Mouse (Mus musculus): ENCODE results near the gene Tbc1d22a. TPM values are rescaled to one million over a fixed set of nuclear protein-coding genes. Genes with fewer than 3 reads are reported as not detected.

Tbc1d22a gene
- total and polyA plus RNA-seq, 2 experiments from 2014 or later = 13.9 to 19.8 TPM

DNA sequence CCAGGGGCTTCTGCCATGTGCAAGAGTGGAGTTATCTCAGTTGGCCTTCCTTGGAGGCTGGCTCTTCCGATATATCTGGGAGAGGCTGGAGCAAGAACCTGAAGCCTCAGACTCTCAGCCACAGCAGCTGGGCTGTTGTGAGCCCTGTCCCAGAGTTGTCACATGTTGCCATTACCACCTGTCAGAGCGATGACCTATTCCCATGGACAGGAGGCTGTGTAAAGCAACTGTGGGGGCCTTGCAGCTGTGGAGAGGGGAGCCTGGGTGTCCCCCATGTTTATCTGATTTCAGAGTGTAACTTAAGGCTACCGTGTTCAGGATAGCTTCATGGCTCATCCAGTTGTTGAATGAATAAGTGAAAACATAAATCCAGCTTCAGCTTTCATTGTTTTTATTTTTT is 50.1 kb downstream of the Tbc1d22a start:
- DNase-seq (ENCODE audit: low spot score) = no peak
- no peak overlapping the region for H3K4me2 ChIP-seq (ENCODE audit: low read depth, low read length, poor library complexity, severe bottlenecking)
- no peaks in the 10 kb centered on the region; the same call in 1 of the 2 replicates for H3K27me3 ChIP-seq (ENCODE audit: insufficient read depth, low read length)
- ATAC-seq (ENCODE audit: low FRiP score) = no peak
- H3K36me3 ChIP-seq (ENCODE audit: insufficient read depth, low read length) = no peaks in the 10 kb centered on the region
- no peak overlapping the region for H3K4me3 ChIP-seq (ENCODE audit: low read depth, low read length)
- no peak for TF ChIP-seq CTCF (IDR thresholded peaks at IDR 0.05)
- H3K4me1 ChIP-seq (ENCODE audit: insufficient read depth, low read length) = no peaks in the 10 kb centered on the region
- H3K9me3 ChIP-seq (ENCODE audit: low read length) = no peaks in the 10 kb centered on the region
- H3K9ac ChIP-seq (replicated peaks; ENCODE audit: low read length, poor library complexity, severe bottlenecking) = no peak overlapping the region
- H3K27ac ChIP-seq (ENCODE audit: low read depth, low read length) = no peak overlapping the region
- WGBS = 68% methylated on average over 3 of the region's 3 CpGs

DNA sequence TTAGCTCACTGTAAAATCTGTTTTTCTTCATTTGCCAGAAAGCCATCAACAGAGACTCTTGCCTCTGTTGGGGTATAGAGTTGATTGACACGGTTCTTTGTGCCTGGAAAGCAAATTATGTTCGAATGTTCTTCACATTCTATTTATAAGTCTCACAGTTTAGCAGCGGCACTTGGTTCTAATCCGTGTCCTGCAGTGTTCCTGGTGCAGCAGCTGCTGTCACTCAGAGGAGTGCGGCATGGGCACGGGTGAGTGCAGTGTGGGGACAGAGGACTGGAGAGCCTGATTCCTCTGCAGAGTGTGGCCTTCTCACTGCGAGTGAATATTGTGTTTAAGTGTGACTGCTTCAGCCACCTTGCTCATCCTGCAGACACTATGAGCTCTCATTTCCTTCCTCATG is 50.5 kb downstream of the Tbc1d22a start:
- H3K4me2 ChIP-seq (ENCODE audit: low read depth, low read length, poor library complexity, severe bottlenecking) = no peak overlapping the region
- H3K27me3 ChIP-seq (ENCODE audit: insufficient read depth, low read length) = no peaks in the 10 kb centered on the region; the same call in 1 of the 2 replicates
- H3K36me3 ChIP-seq (ENCODE audit: insufficient read depth, low read length) = no peaks in the 10 kb centered on the region
- H3K9me3 ChIP-seq (ENCODE audit: low read length) = no peaks in the 10 kb centered on the region
- H3K27ac ChIP-seq (ENCODE audit: low read depth, low read length) = no peak overlapping the region
- DNase-seq (ENCODE audit: low spot score) (no peak), ATAC-seq (ENCODE audit: low FRiP score) (no peak)
- 38% methylated on average over 7 of the region's 7 CpGs for WGBS
- TF ChIP-seq CTCF (IDR thresholded peaks at IDR 0.05) = no peak
- no peak overlapping the region for H3K4me3 ChIP-seq (ENCODE audit: low read depth, low read length)
- H3K9ac ChIP-seq (replicated peaks; ENCODE audit: low read length, poor library complexity, severe bottlenecking) = no peak overlapping the region
- H3K4me1 ChIP-seq (ENCODE audit: insufficient read depth, low read length) = no peaks in the 10 kb centered on the region

DNA sequence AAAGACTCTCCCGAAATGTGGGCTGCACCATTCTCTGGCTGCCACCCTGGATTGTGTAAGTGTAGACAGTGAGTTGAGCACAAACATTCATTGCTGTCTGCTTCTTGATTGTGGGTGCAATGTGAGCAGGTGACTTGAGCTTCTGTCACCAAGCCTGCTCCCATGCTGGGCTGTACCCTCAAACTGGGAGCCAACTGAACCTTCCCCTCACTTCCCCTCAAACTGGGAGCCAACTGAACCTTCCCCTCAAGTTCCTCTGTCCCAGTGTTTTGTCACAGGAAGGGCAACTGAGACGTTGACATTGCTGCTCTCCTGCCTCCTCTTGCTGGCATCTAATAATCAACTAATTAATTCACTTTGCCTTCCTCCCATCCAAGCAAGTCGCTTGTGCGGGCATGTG is 52.7 kb downstream of the Tbc1d22a start:
- H3K4me1 ChIP-seq (ENCODE audit: insufficient read depth, low read length) = no peaks in the 10 kb centered on the region
- no peaks in the 10 kb centered on the region for H3K9me3 ChIP-seq (ENCODE audit: low read length)
- H3K9ac ChIP-seq (replicated peaks; ENCODE audit: low read length, poor library complexity, severe bottlenecking) = no peak overlapping the region
- H3K27ac ChIP-seq (ENCODE audit: low read depth, low read length) = no peak overlapping the region
- ATAC-seq (ENCODE audit: low FRiP score) (no peak), DNase-seq (ENCODE audit: low spot score) (no peak)
- H3K27me3 ChIP-seq (ENCODE audit: insufficient read depth, low read length) = no peaks in the 10 kb centered on the region; the same call in 1 of the 2 replicates
- no peak for TF ChIP-seq CTCF (IDR thresholded peaks at IDR 0.05)
- WGBS = 76% methylated on average over 4 of the region's 4 CpGs
- no peak overlapping the region for H3K4me3 ChIP-seq (ENCODE audit: low read depth, low read length)
- no peak overlapping the region for H3K4me2 ChIP-seq (ENCODE audit: low read depth, low read length, poor library complexity, severe bottlenecking)
- no peaks in the 10 kb centered on the region for H3K36me3 ChIP-seq (ENCODE audit: insufficient read depth, low read length)

DNA sequence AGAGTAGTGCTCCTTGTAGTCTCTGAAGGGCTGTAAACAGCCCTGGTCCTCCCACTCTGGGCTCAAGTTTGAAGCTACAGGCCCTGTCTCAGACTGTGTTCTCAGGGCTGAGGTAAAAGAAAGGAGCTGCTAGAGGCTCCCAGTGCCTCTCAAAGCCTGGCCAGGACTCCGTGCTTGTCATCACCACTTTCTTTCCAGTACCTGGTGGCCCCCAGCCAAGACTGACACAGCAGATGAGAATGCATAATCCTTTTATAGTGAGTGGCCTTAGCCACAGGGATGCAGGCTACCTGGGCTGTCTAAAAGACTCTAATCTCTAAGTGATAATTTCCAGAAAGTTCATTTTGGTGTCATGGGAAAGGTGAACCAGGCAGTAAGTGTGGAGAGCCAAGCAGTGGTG is 54.3 kb downstream of the Tbc1d22a start:
- H3K27ac ChIP-seq (ENCODE audit: low read depth, low read length) = no peak overlapping the region
- no peak overlapping the region for H3K4me3 ChIP-seq (ENCODE audit: low read depth, low read length)
- H3K4me2 ChIP-seq (ENCODE audit: low read depth, low read length, poor library complexity, severe bottlenecking) = no peak overlapping the region
- no peaks in the 10 kb centered on the region; the same call in 1 of the 2 replicates for H3K27me3 ChIP-seq (ENCODE audit: insufficient read depth, low read length)
- DNase-seq (ENCODE audit: low spot score) = no peak
- no peaks in the 10 kb centered on the region for H3K4me1 ChIP-seq (ENCODE audit: insufficient read depth, low read length)
- 60% methylated on average over 1 of the region's 1 CpGs for WGBS
- no peaks in the 10 kb centered on the region for H3K9me3 ChIP-seq (ENCODE audit: low read length)
- TF ChIP-seq CTCF (IDR thresholded peaks at IDR 0.05) = no peak
- ATAC-seq (ENCODE audit: low FRiP score) = no peak
- H3K36me3 ChIP-seq (ENCODE audit: insufficient read depth, low read length) = no peaks in the 10 kb centered on the region
- H3K9ac ChIP-seq (replicated peaks; ENCODE audit: low read length, poor library complexity, severe bottlenecking) = no peak overlapping the region

DNA sequence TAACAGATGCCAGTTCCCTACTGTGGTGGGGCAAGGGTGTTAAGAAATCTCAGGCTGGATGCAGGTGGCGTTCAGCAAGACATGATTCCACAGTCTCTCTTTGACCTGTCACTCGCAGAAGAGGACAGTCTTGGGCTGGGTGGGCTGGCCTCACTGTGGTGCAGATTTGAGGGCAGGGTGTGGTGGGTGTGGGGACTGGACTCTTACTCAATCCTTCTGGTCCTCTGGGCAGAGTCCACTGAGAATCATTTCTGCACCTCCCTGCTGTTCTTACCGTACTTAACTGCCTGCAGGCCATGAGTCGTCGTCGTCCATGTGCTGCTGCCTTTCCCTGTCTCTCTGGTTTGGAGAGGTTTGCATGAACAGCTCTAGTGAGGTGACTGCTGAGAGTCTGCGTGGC is 61.5 kb downstream of the Tbc1d22a start:
- no peak overlapping the region for H3K4me2 ChIP-seq (ENCODE audit: low read depth, low read length, poor library complexity, severe bottlenecking)
- 73% methylated on average over 7 of the region's 7 CpGs for WGBS
- peaks cover 18% of the 10 kb centered on the region; the same call in 1 of the 2 replicates for H3K4me1 ChIP-seq (ENCODE audit: insufficient read depth, low read length)
- no peak for TF ChIP-seq CTCF (IDR thresholded peaks at IDR 0.05)
- no peaks in the 10 kb centered on the region for H3K36me3 ChIP-seq (ENCODE audit: insufficient read depth, low read length)
- ATAC-seq (ENCODE audit: low FRiP score) (no peak), DNase-seq (ENCODE audit: low spot score) (no peak)
- no peak overlapping the region for H3K4me3 ChIP-seq (ENCODE audit: low read depth, low read length)
- no peak overlapping the region for H3K9ac ChIP-seq (replicated peaks; ENCODE audit: low read length, poor library complexity, severe bottlenecking)
- H3K27ac ChIP-seq (ENCODE audit: low read depth, low read length) = no peak overlapping the region
- no peaks in the 10 kb centered on the region for H3K27me3 ChIP-seq (ENCODE audit: insufficient read depth, low read length)
- H3K9me3 ChIP-seq (ENCODE audit: low read length) = no peaks in the 10 kb centered on the region

DNA sequence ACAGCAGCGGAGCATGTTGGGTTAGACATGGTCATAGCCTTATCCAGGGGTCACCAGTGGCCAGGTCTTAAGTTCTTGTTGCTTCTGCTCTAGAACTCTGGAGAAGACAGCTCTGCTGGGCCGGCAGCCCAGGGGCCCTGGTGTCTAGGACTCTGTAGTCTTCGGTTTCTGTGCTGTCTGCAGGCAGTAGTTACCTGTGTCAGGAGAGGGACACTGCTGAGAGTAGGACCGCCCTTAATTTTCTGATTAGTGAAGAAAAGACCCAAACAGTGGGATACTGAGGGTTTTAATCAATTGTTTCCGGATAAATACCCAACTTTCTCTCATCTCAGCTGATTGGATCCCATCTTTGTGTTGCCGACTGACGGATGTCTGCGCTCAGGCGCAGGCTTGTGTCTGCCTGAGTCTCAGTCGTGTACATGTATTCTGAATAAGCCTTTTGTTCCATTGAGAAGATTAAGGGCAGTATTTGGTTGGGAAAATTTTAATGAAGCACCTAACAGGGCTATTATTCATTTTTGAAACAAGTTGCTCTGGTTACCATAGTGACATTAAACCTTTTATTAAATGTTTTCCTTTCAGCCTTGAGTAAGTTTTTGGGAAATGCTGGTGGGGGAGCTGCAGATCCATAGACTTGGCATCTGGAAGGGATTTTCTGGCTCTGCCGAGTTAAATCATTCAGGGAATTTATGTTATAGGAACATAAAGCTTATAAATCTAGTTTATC is 62.4 kb downstream of the Tbc1d22a start:
- TF ChIP-seq CTCF (IDR thresholded peaks at IDR 0.05) = peak; percentile 81
- no peaks in the 10 kb centered on the region for H3K36me3 ChIP-seq (ENCODE audit: insufficient read depth, low read length)
- DNase-seq (ENCODE audit: low spot score) = peak; percentile 82
- H3K27ac ChIP-seq (ENCODE audit: low read depth, low read length) = no peak overlapping the region
- H3K4me2 ChIP-seq (ENCODE audit: low read depth, low read length, poor library complexity, severe bottlenecking) = peak overlapping the region; percentile 45; the same call in 1 of the 2 replicates
- H3K27me3 ChIP-seq (ENCODE audit: insufficient read depth, low read length) = no peaks in the 10 kb centered on the region
- ATAC-seq (ENCODE audit: low FRiP score) = 0 out of 2 replicates have a peak, but pooled peaks have one; percentile 35
- H3K4me3 ChIP-seq (ENCODE audit: low read depth, low read length) = no peak overlapping the region
- H3K9me3 ChIP-seq (ENCODE audit: low read length) = no peaks in the 10 kb centered on the region
- H3K4me1 ChIP-seq (ENCODE audit: insufficient read depth, low read length) = peaks cover 18% of the 10 kb centered on the region; the same call in 1 of the 2 replicates
- WGBS = 25% methylated on average over 11 of the region's 11 CpGs
- no peak overlapping the region for H3K9ac ChIP-seq (replicated peaks; ENCODE audit: low read length, poor library complexity, severe bottlenecking)
